Mouse (Mus musculus) stomach, embryonic 14.5 days (tissue): ENCODE measurements around the gene Gab2. TPM values are rescaled to one million over a fixed set of nuclear protein-coding genes. Genes with fewer than 3 reads are reported as not detected.
A peak's percentile ranks its signal among the peaks of the same experiment; 100 is the strongest.

ENCODE experiments used
- ATAC-seq: fragments of 200-750 bp; cut with Nextera tagmentation; 2 replicates; pipeline ENCODE4 v1.8.0; 2017; ENCODE audit warnings: low read depth, moderate TSS enrichment; ENCODE audit not compliant: insufficient number of reproducible peaks, insufficient read depth, low FRiP score
- H3K27ac ChIP-seq: fragments of 300-500 bp; sonication (generic); 2 replicates; pipeline ENCODE4 v1.5.1; 2014; ENCODE audit warnings: mild to moderate bottlenecking, low read length, moderate library complexity, mixed read lengths
- H3K27me3 ChIP-seq: fragments of 300-500 bp; sonication (generic); 2 replicates; pipeline ENCODE4 v1.6.1; 2014; ENCODE audit warnings: low read length, control low read depth, mixed read lengths; ENCODE audit not compliant: control insufficient read depth, insufficient read depth
- H3K36me3 ChIP-seq: fragments of 300-500 bp; sonication (generic); 2 replicates; pipeline ENCODE4 v1.6.1; 2014; ENCODE audit warnings: mild to moderate bottlenecking, control low read depth, low read length, moderate library complexity, mixed read lengths; ENCODE audit not compliant: control insufficient read depth, insufficient read depth
- H3K4me1 ChIP-seq: fragments of 300-500 bp; sonication (generic); 2 replicates; pipeline ENCODE4 v1.6.1; 2014; ENCODE audit warnings: low read length, control low read depth, mixed read lengths; ENCODE audit not compliant: control insufficient read depth, insufficient read depth
- H3K4me2 ChIP-seq: fragments of 300-500 bp; sonication (generic); replicated peaks from 2 replicates; pipeline ENCODE4 v1.6.1; 2014; ENCODE audit warnings: low read depth, low read length, control low read depth
- H3K4me3 ChIP-seq: fragments of 300-500 bp; sonication (generic); 2 replicates; pipeline ENCODE4 v1.5.1; 2014; ENCODE audit warnings: low read depth, low read length, control low read depth
- H3K9ac ChIP-seq: fragments of 300-500 bp; sonication (generic); replicated peaks from 2 replicates; pipeline ENCODE4 v1.6.1; 2014; ENCODE audit warnings: low read depth, mild to moderate bottlenecking, control low read depth, low read length, moderate library complexity, mixed read lengths
- H3K9me3 ChIP-seq: fragments of 300-500 bp; sonication (generic); 2 replicates; pipeline ENCODE4 v1.6.1; 2016; ENCODE audit warnings: low read depth, low read length, control low read depth; ENCODE audit not compliant: control insufficient read depth
- WGBS: fragments of 180-500 bp; shearing (Covaris S2); extraction: QIAGEN DNeasy Blood & Tissue Kit; methylation state at CpG from one replicate; pipeline ENCODE4 v1.1.7; 2014; 5-methylcytosine and 5-hydroxymethylcytosine counted together
- polyA plus RNA-seq: library from polyadenylated mRNA; unstranded; fragments of >200 nt; fragmentation: Nextera tagmentation; extraction: Ambion mirVana; gene quantifications from 2 replicates; pipeline ENCODE4 v1.2.1, GENCODE M21; 2014

Gab2 gene
- polyA plus RNA-seq, 1 experiment from 2014 or later: 9.7 TPM

- Histone ChIP-seq H3K9ac (no peak overlapping the region), H3K27ac (no peak overlapping the region), H3K4me3 (no peak overlapping the region), H3K36me3 (peaks cover 41% of the 10 kb centered on the region), H3K27me3 (no peaks in the 10 kb centered on the region), H3K4me2 (no peak overlapping the region), H3K4me1 (no peaks in the 10 kb centered on the region), H3K9me3 (no peaks in the 10 kb centered on the region)
- no peak for ATAC-seq
- 94% methylated on average over 2 of the region's 2 CpGs for WGBS
These were observed 225.4 kb downstream of the Gab2 start for GRCm38 (mm10) chr7:97306813-97307212.

- H3K36me3 ChIP-seq: peaks cover 36% of the 10 kb centered on the region
- WGBS: 96% methylated on average over 1 of the region's 1 CpGs
These were observed 226.2 kb downstream of the Gab2 start for GRCm38 (mm10) chr7:97307546-97307945.

GRCm38 (mm10) chr7:97309461-97310340 lies 228.3 kb downstream of the Gab2 start:
- no peak for ATAC-seq
- Histone ChIP-seq H3K36me3 (peaks cover 19% of the 10 kb centered on the region), H3K9ac (no peak overlapping the region), H3K9me3 (no peaks in the 10 kb centered on the region), H3K4me2 (no peak overlapping the region), H3K27me3 (no peaks in the 10 kb centered on the region), H3K4me3 (no peak overlapping the region), H3K27ac (no peak overlapping the region), H3K4me1 (no peaks in the 10 kb centered on the region)
- WGBS: 81% methylated on average over 4 of the region's 4 CpGs

More at GRCm38 (mm10) chr7:97307546-97307945, 226.2 kb downstream of the Gab2 start:
- Histone ChIP-seq H3K9me3 (no peaks in the 10 kb centered on the region), H3K27ac (no peak overlapping the region), H3K4me3 (no peak overlapping the region), H3K4me2 (no peak overlapping the region), H3K4me1 (no peaks in the 10 kb centered on the region), H3K9ac (no peak overlapping the region), H3K27me3 (no peaks in the 10 kb centered on the region)
- ATAC-seq: no peak

GRCm38 (mm10) chr7:97310341-97310635 lies 228.9 kb downstream of the Gab2 start:
- Histone ChIP-seq H3K27me3 (no peaks in the 10 kb centered on the region), H3K9ac (no peak overlapping the region), H3K4me3 (no peak overlapping the region), H3K27ac (no peak overlapping the region), H3K4me1 (no peaks in the 10 kb centered on the region), H3K4me2 (no peak overlapping the region), H3K36me3 (peaks cover 18% of the 10 kb centered on the region), H3K9me3 (no peaks in the 10 kb centered on the region)
- no peak for ATAC-seq
- WGBS: 93% methylated on average over 3 of the region's 3 CpGs

- H3K4me3 ChIP-seq: no peak overlapping the region
- peaks cover 13% of the 10 kb centered on the region for H3K36me3 ChIP-seq
- no peaks in the 10 kb centered on the region for H3K9me3 ChIP-seq
- 88% methylated on average over 14 of the region's 14 CpGs for WGBS
- 0 out of 2 replicates have a peak, but pooled peaks have one; percentile 30 for ATAC-seq
- H3K4me2 ChIP-seq: no peak overlapping the region
- H3K4me1 ChIP-seq: no peaks in the 10 kb centered on the region
- H3K27ac ChIP-seq: no peak overlapping the region
- no peaks in the 10 kb centered on the region for H3K27me3 ChIP-seq
- H3K9ac ChIP-seq: no peak overlapping the region
These were observed 230.2 kb downstream of the Gab2 start for GRCm38 (mm10) chr7:97311620-97312019.

GRCm38 (mm10) chr7:97312196-97312595 lies 230.8 kb downstream of the Gab2 start:
- Histone ChIP-seq H3K4me2 (no peak overlapping the region), H3K4me3 (no peak overlapping the region), H3K4me1 (no peaks in the 10 kb centered on the region), H3K27me3 (no peaks in the 10 kb centered on the region), H3K36me3 (peaks cover 13% of the 10 kb centered on the region), H3K9ac (no peak overlapping the region), H3K27ac (no peak overlapping the region), H3K9me3 (no peaks in the 10 kb centered on the region)
- no peak for ATAC-seq
- WGBS: 88% methylated on average over 17 of the region's 17 CpGs

- Histone ChIP-seq H3K27ac (no peak overlapping the region), H3K4me1 (no peaks in the 10 kb centered on the region), H3K9ac (no peak overlapping the region), H3K4me3 (no peak overlapping the region), H3K27me3 (no peaks in the 10 kb centered on the region), H3K9me3 (no peaks in the 10 kb centered on the region), H3K4me2 (no peak overlapping the region), H3K36me3 (peaks cover 13% of the 10 kb centered on the region)
- no peak for ATAC-seq
- 83% methylated on average over 6 of the region's 6 CpGs for WGBS
These were observed 231.5 kb downstream of the Gab2 start for GRCm38 (mm10) chr7:97312856-97313255.

- ATAC-seq: no peak
- H3K27me3 ChIP-seq: no peaks in the 10 kb centered on the region
- no peaks in the 10 kb centered on the region for H3K9me3 ChIP-seq
- no peak overlapping the region for H3K27ac ChIP-seq
- H3K4me1 ChIP-seq: no peaks in the 10 kb centered on the region
- H3K9ac ChIP-seq: no peak overlapping the region
- 76% methylated on average over 7 of the region's 7 CpGs for WGBS
- H3K4me3 ChIP-seq: no peak overlapping the region
- no peak overlapping the region for H3K4me2 ChIP-seq
- peaks cover 11% of the 10 kb centered on the region for H3K36me3 ChIP-seq
These were observed 232.1 kb downstream of the Gab2 start for GRCm38 (mm10) chr7:97313364-97313995.
